In the genomic region with DNA sequence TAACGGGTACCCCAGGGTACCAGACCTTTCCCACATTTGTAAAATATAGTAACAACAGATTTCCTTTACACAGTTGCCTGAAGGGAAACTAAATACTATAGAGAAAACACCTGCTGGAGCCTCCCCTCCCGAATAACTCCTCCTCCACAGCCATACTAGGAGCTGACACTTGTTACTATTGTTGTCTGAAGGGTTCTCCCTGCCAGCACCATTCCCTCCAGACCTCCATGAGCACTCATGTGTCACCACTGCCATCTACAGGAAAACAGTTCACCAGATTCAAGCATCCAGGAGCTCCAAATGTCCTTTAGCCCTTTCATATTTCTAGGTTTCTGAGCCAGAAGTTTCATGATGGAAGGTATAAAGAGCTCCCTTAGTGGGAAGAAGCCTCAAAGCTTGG, we compare ENCODE assay signal across 8 mouse cellular contexts. TPM values are rescaled to one million over a fixed set of nuclear protein-coding genes. Genes with fewer than 3 reads are reported as not detected.
DNase-seq lines count a peak whose midpoint lies in the region; ATAC-seq and TF ChIP-seq lines count a peak whose summit lies in the region.

No protein-coding gene starts in this region.

- DNase-seq in CH12.LX (ENCODE audit: extremely low read depth) (peak; percentile 28), ZHBTc4 (ENCODE audit: low read depth, low spot score) (peak; percentile 75)
- peak; percentile 55 for DNase-seq in embryo, embryonic 11.5 days (ENCODE audit: low read depth, low spot score)
- DNase-seq in kidney, postnatal 0 days (ENCODE audit: low spot score) = peak; percentile 92
- DNase-seq in lung, adult 2 months = no peak
- peak; percentile 27 for DNase-seq in splenic B cell, adult 2 months (ENCODE audit: low read depth, low spot score)

- peaks cover 5 to 11% of the 10 kb centered on the region in 2 experiments; a peak in 2 of 4 replicates for H3K4me1 ChIP-seq in CH12.LX (ENCODE audit: control insufficient read depth in 1 of 2, insufficient read depth in 2 of 2)
- peaks cover 39% of the 10 kb centered on the region for H3K4me1 ChIP-seq in heart, embryonic 12.5 days (replicated peaks)
- H3K4me1 ChIP-seq in kidney, postnatal 0 days (replicated peaks; ENCODE audit: insufficient read depth, low read length) = peaks cover 13% of the 10 kb centered on the region; the same call in 1 of the 2 replicates
- H3K4me1 ChIP-seq in lung, adult 2 months (ENCODE audit: control insufficient read depth, insufficient read depth, low read length) = peaks cover 2% of the 10 kb centered on the region

- H3K9me3 ChIP-seq in CH12.LX (replicated peaks; ENCODE audit: low read length) = no peaks in the 10 kb centered on the region
- H3K9me3 ChIP-seq in heart, embryonic 12.5 days (replicated peaks) = no peaks in the 10 kb centered on the region
- H3K9me3 ChIP-seq in kidney, postnatal 0 days (replicated peaks; ENCODE audit: low read length) = no peaks in the 10 kb centered on the region

- no peaks in the 10 kb centered on the region for H3K27me3 ChIP-seq in CH12.LX (replicated peaks)
- H3K27me3 ChIP-seq in heart, embryonic 12.5 days (replicated peaks) = no peaks in the 10 kb centered on the region
- no peaks in the 10 kb centered on the region for H3K27me3 ChIP-seq in kidney, postnatal 0 days (ENCODE audit: insufficient read depth, low read length)
- no peaks in the 10 kb centered on the region for H3K27me3 ChIP-seq in splenic B cell, adult 2 months (ENCODE audit: control insufficient read depth, insufficient read depth, low read length, poor library complexity, severe bottlenecking)

- no peak for TF ChIP-seq EP300 in CH12.LX (IDR thresholded peaks at IDR 0.05; ENCODE audit: low read length)

- 47% methylated on average over 2 of the region's 2 CpGs for WGBS in heart, embryonic 12.5 days
- WGBS in kidney, postnatal 0 days = 30% methylated on average over 2 of the region's 2 CpGs
- WGBS in lung, adult 2 months = 32% methylated on average over 2 of the region's 2 CpGs

- no peak overlapping the region for H3K4me2 ChIP-seq in CH12.LX (ENCODE audit: insufficient read depth, low read depth, poor library complexity, severe bottlenecking)
- no peak overlapping the region for H3K4me2 ChIP-seq in heart, embryonic 12.5 days
- H3K4me2 ChIP-seq in kidney, postnatal 0 days (ENCODE audit: low read length) = no peak overlapping the region

- H3K36me3 ChIP-seq in CH12.LX (replicated peaks in 1 of 2; ENCODE audit: control insufficient read depth in 1 of 2, insufficient read depth in 1 of 2, low read length in 1 of 2) = peaks cover 3 to 6% of the 10 kb centered on the region in 2 experiments
- no peaks in the 10 kb centered on the region for H3K36me3 ChIP-seq in heart, embryonic 12.5 days
- no peaks in the 10 kb centered on the region for H3K36me3 ChIP-seq in kidney, postnatal 0 days (ENCODE audit: insufficient read depth, low read length)
- H3K36me3 ChIP-seq in splenic B cell, adult 2 months (ENCODE audit: control insufficient read depth, insufficient read depth, low read length, poor library complexity, severe bottlenecking) = no peaks in the 10 kb centered on the region

- H3K27ac ChIP-seq in CH12.LX (ENCODE audit: insufficient read depth, low read depth) = no peak overlapping the region
- H3K27ac ChIP-seq in heart, embryonic 12.5 days (ENCODE audit: poor library complexity, severe bottlenecking) = no peak overlapping the region
- H3K27ac ChIP-seq in kidney, postnatal 0 days = no peak overlapping the region

- H3K79me2 ChIP-seq in CH12.LX (replicated peaks; ENCODE audit: control insufficient read depth, extremely low read depth, insufficient read depth, poor library complexity, severe bottlenecking) = no peaks in the 10 kb centered on the region

- dilution Hi-C loops in CH12.LX (cut with MboI; ENCODE audit: extremely low pct_ligation_motif_present, extremely low pct_unique_long_range_greater_than_20kb, low sequenced_read_pairs) = no loop called here

- ATAC-seq in heart, embryonic 12.5 days (ENCODE audit: insufficient number of reproducible peaks, low FRiP score) = peak; percentile 79
- peak; percentile 49; the same call in 1 of the 2 replicates for ATAC-seq in kidney, postnatal 0 days (replicated peaks; ENCODE audit: low FRiP score, low read depth)
- no peak for ATAC-seq in megakaryocyte-erythroid progenitor cell, adult 5-6 weeks (replicated peaks; ENCODE audit: low FRiP score, low TSS enrichment, poor library complexity, severe bottlenecking)

- in situ Hi-C loops in CH12.LX (cut with MboI; ENCODE audit: low pct_ligation_motif_present, low pct_unique_long_range_greater_than_20kb, low sequenced_read_pairs) = no loop called here

- H3K4me3 ChIP-seq in CH12.LX (replicated peaks in 1 of 3; ENCODE audit: low read depth in 2 of 3, low read length in 2 of 3, poor library complexity in 1 of 3) = no peak overlapping the region
- no peak overlapping the region for H3K4me3 ChIP-seq in heart, embryonic 12.5 days
- no peak overlapping the region for H3K4me3 ChIP-seq in kidney, postnatal 0 days (replicated peaks; ENCODE audit: low read depth, low read length)
- H3K4me3 ChIP-seq in lung, adult 2 months (replicated peaks; ENCODE audit: extremely low read depth, low read depth, low read length) = no peak overlapping the region

- TF ChIP-seq RAD21 in CH12.LX (IDR thresholded peaks at IDR 0.05; ENCODE audit: low read depth, low read length) = peak; percentile 79

- TF ChIP-seq POLR2A in CH12.LX (IDR thresholded peaks at IDR 0.05; ENCODE audit: low read depth, low read length) = no peak
- no peak for TF ChIP-seq POLR2A in lung, adult 2 months (IDR thresholded peaks at IDR 0.05; ENCODE audit: borderline replicate concordance, extremely low read depth, low read depth, low read length)

- TF ChIP-seq CTCF in CH12.LX (conservative IDR thresholded peaks at IDR 0.05 in 1 of 2, IDR thresholded peaks at IDR 0.05 in 1 of 2; ENCODE audit: low read depth in 2 of 2, low read length in 2 of 2) = peak; percentile 27 to 71; a peak in 3 of 4 replicates
- TF ChIP-seq CTCF in kidney, postnatal 0 days (IDR thresholded peaks at IDR 0.05; ENCODE audit: low read depth) = peak; percentile 85
- TF ChIP-seq CTCF in lung, adult 2 months (IDR thresholded peaks at IDR 0.05; ENCODE audit: insufficient read depth, low read length) = peak; percentile 66

- no peak overlapping the region for H3K9ac ChIP-seq in CH12.LX (ENCODE audit: insufficient read depth, low read depth)
- H3K9ac ChIP-seq in heart, embryonic 12.5 days = no peak overlapping the region
- no peak overlapping the region for H3K9ac ChIP-seq in kidney, postnatal 0 days (ENCODE audit: low read depth, low read length)

TF ChIP-seq in CH12.LX, 34 proteins besides CTCF, POLR2A, EP300 and RAD21:
- TF ChIP-seq SMC3 (IDR thresholded peaks at IDR 0.05; ENCODE audit: low read depth, low read length) = peak; percentile 55
- no peak for TF ChIP-seq RCOR1 (conservative IDR thresholded peaks at IDR 0.05; ENCODE audit: low read depth, low read length)
- no peak for TF ChIP-seq ZC3H11A (IDR thresholded peaks at IDR 0.05; ENCODE audit: low read depth, low read length)
TF ChIP-seq in CH12.LX: peak in this region for 1.

RNA-seq across cellular contexts. Expression of a gene that starts 60.0 kb away (rescaled TPM):
- total RNA-seq in CH12.LX (2012; rRNA removed) (7.5 and 10.4 TPM in 2 replicates), CH12.LX (2014; rRNA removed) (3.5 and 4.8 TPM in 2 replicates)
- 8.7 and 10.4 TPM in 2 replicates for polyA plus RNA-seq in CH12.LX (2012; ENCODE audit: insufficient read length, low read depth)
- polyA plus RNA-seq in heart, embryonic 12.5 days (2016; fragmentation: Nextera tagmentation; extraction: Ambion mirVana) = 28.9 and 32.1 TPM in 2 replicates
- 27.9 and 29.9 TPM in 2 replicates for polyA plus RNA-seq in kidney, postnatal 0 days (2015; fragmentation: Nextera tagmentation; extraction: Ambion mirVana)
- polyA plus RNA-seq in lung, adult 2 months (2012; rRNA removed) = 98.4 and 99.3 TPM in 2 replicates
- 15.9 and 19.0 TPM in 2 replicates for total RNA-seq in megakaryocyte-erythroid progenitor cell, adult 5-6 weeks (2014; fragmentation: Nextera tagmentation)
- 3.9 and 5.3 TPM in 2 replicates for total RNA-seq in megakaryocyte-erythroid progenitor cell, adult 5-6 weeks (2017)
